Mouse (Mus musculus) stomach, embryonic 15.5 days (tissue): ENCODE measurements around the gene Wnt2b. TPM values are rescaled to one million over a fixed set of nuclear protein-coding genes. Genes with fewer than 3 reads are reported as not detected.

Source experiments
- ATAC-seq: fragments of 200-750 bp; cut with Nextera tagmentation; 2 replicates; pipeline ENCODE4 v1.8.0; 2017; ENCODE audit warnings: low read depth, moderate number of reproducible peaks, moderate TSS enrichment; ENCODE audit not compliant: insufficient read depth, low FRiP score
- H3K27ac ChIP-seq: fragments of 300-500 bp; sonication (generic); 2 replicates; pipeline ENCODE4 v1.5.1; 2015; ENCODE audit warnings: mild to moderate bottlenecking, inconsistent platforms
- H3K27me3 ChIP-seq: fragments of 300-500 bp; sonication (generic); replicated peaks from 2 replicates; pipeline ENCODE4 v1.6.1; 2015; ENCODE audit warnings: inconsistent platforms
- H3K36me3 ChIP-seq: fragments of 300-500 bp; sonication (generic); 2 replicates; pipeline ENCODE4 v1.6.1; 2015; ENCODE audit warnings: inconsistent platforms
- H3K4me1 ChIP-seq: fragments of 300-500 bp; sonication (generic); 2 replicates; pipeline ENCODE4 v1.6.1; 2015; ENCODE audit warnings: inconsistent platforms
- H3K4me2 ChIP-seq: fragments of 300-500 bp; sonication (generic); 2 replicates; pipeline ENCODE4 v1.6.1; 2015; ENCODE audit warnings: mild to moderate bottlenecking, inconsistent platforms
- H3K4me3 ChIP-seq: fragments of 300-500 bp; sonication (generic); replicated peaks from 2 replicates; pipeline ENCODE4 v1.5.1; 2015; ENCODE audit warnings: inconsistent platforms
- H3K9ac ChIP-seq: fragments of 300-500 bp; sonication (generic); 2 replicates; pipeline ENCODE4 v1.6.1; 2015; ENCODE audit warnings: inconsistent platforms
- H3K9me3 ChIP-seq: fragments of 300-500 bp; sonication (generic); 2 replicates; pipeline ENCODE4 v1.6.1; 2016; ENCODE audit warnings: inconsistent platforms
- WGBS: fragments of 180-500 bp; shearing (Covaris S2); methylation state at CpG from one replicate; pipeline ENCODE4 v1.1.7; 2015; 5-methylcytosine and 5-hydroxymethylcytosine counted together
- polyA plus RNA-seq: library from polyadenylated mRNA; unstranded; fragments of >200 nt; fragmentation: Nextera tagmentation; extraction: Ambion mirVana; gene quantifications from 2 replicates; pipeline ENCODE4 v1.2.1, GENCODE M21; 2015

Gene Wnt2b
- polyA plus RNA-seq, 1 experiment from 2014 or later: 3.6 TPM

- Histone ChIP-seq H3K36me3 (no peaks in the 10 kb centered on the region), H3K4me3 (no peak overlapping the region), H3K27ac (peak overlapping the region; percentile 70), H3K9me3 (no peaks in the 10 kb centered on the region), H3K9ac (no peak overlapping the region), H3K27me3 (no peaks in the 10 kb centered on the region), H3K4me1 (peaks cover 20% of the 10 kb centered on the region), H3K4me2 (no peak overlapping the region)
- 47% methylated on average over 3 of the region's 3 CpGs for WGBS
- ATAC-seq: 0 out of 2 replicates have a peak, but pooled peaks have one; percentile 16
Measured at GRCm38 (mm10) chr3:104994415-104994841, 32.7 kb upstream of the Wnt2b start.

GRCm38 (mm10) chr3:104993800-104994199, 32.1 kb upstream of the Wnt2b start:
- WGBS: 23% methylated on average over 4 of the region's 4 CpGs
- no peaks in the 10 kb centered on the region for H3K27me3 ChIP-seq
- no peak overlapping the region for H3K9ac ChIP-seq
- no peaks in the 10 kb centered on the region for H3K9me3 ChIP-seq
- peak; percentile 76; the same call in 1 of the 2 replicates for ATAC-seq
- H3K27ac ChIP-seq: peak overlapping the region; percentile 70
- H3K36me3 ChIP-seq: no peaks in the 10 kb centered on the region
- peaks cover 20% of the 10 kb centered on the region for H3K4me1 ChIP-seq
- no peak overlapping the region for H3K4me2 ChIP-seq
- H3K4me3 ChIP-seq: no peak overlapping the region

GRCm38 (mm10) chr3:104992709-104993388, 31.1 kb upstream of the Wnt2b start:
- no peak overlapping the region for H3K4me3 ChIP-seq
- H3K9me3 ChIP-seq: no peaks in the 10 kb centered on the region
- no peaks in the 10 kb centered on the region for H3K36me3 ChIP-seq
- H3K4me1 ChIP-seq: peaks cover 20% of the 10 kb centered on the region
- H3K27me3 ChIP-seq: no peaks in the 10 kb centered on the region
- no peak overlapping the region for H3K9ac ChIP-seq
- no peak overlapping the region for H3K27ac ChIP-seq
- peak; percentile 63 for ATAC-seq
- 12% methylated on average over 23 of the region's 23 CpGs for WGBS
- H3K4me2 ChIP-seq: peak overlapping the region; percentile 38

- ATAC-seq: no peak
- H3K9me3 ChIP-seq: no peaks in the 10 kb centered on the region
- H3K4me3 ChIP-seq: no peak overlapping the region
- peaks cover 20% of the 10 kb centered on the region for H3K4me1 ChIP-seq
- H3K36me3 ChIP-seq: no peaks in the 10 kb centered on the region
- 68% methylated on average over 5 of the region's 5 CpGs for WGBS
- no peaks in the 10 kb centered on the region for H3K27me3 ChIP-seq
- no peak overlapping the region for H3K4me2 ChIP-seq
- no peak overlapping the region for H3K27ac ChIP-seq
- H3K9ac ChIP-seq: no peak overlapping the region
Measured at GRCm38 (mm10) chr3:104991703-104992102, 30.0 kb upstream of the Wnt2b start.

GRCm38 (mm10) chr3:104987884-104988283, 26.2 kb upstream of the Wnt2b start:
- H3K4me3 ChIP-seq: no peak overlapping the region
- no peak for ATAC-seq
- no peak overlapping the region for H3K4me2 ChIP-seq
- no peaks in the 10 kb centered on the region for H3K27me3 ChIP-seq
- H3K36me3 ChIP-seq: no peaks in the 10 kb centered on the region
- H3K9me3 ChIP-seq: no peaks in the 10 kb centered on the region
- no peak overlapping the region for H3K27ac ChIP-seq
- no peak overlapping the region for H3K9ac ChIP-seq
- WGBS: 71% methylated on average over 5 of the region's 5 CpGs
- H3K4me1 ChIP-seq: peaks cover 3% of the 10 kb centered on the region

- 55% methylated on average over 5 of the region's 5 CpGs for WGBS
- Histone ChIP-seq H3K27me3 (no peaks in the 10 kb centered on the region), H3K27ac (no peak overlapping the region), H3K9me3 (no peaks in the 10 kb centered on the region), H3K4me3 (no peak overlapping the region), H3K36me3 (no peaks in the 10 kb centered on the region), H3K4me2 (no peak overlapping the region), H3K9ac (no peak overlapping the region), H3K4me1 (no peaks in the 10 kb centered on the region)
- no peak for ATAC-seq
Measured at GRCm38 (mm10) chr3:104979735-104980134, 18.0 kb upstream of the Wnt2b start.

GRCm38 (mm10) chr3:104967548-104968300, 6.0 kb upstream of the Wnt2b start:
- peaks cover 14% of the 10 kb centered on the region; the same call in 1 of the 2 replicates for H3K27me3 ChIP-seq
- peak overlapping the region; percentile 92 for H3K4me2 ChIP-seq
- ATAC-seq: peak; percentile 54; the same call in 1 of the 2 replicates
- H3K4me1 ChIP-seq: peaks cover 19% of the 10 kb centered on the region
- 1% methylated on average over 49 of the region's 49 CpGs for WGBS
- H3K9me3 ChIP-seq: no peaks in the 10 kb centered on the region
- H3K4me3 ChIP-seq: peak overlapping the region; percentile 56
- peak overlapping the region; percentile 25 for H3K9ac ChIP-seq
- H3K27ac ChIP-seq: peak overlapping the region; percentile 86
- no peaks in the 10 kb centered on the region for H3K36me3 ChIP-seq

- Histone ChIP-seq H3K4me2 (no peak overlapping the region), H3K36me3 (no peaks in the 10 kb centered on the region), H3K27ac (no peak overlapping the region), H3K4me1 (peaks cover 33% of the 10 kb centered on the region), H3K9ac (no peak overlapping the region), H3K4me3 (no peak overlapping the region), H3K9me3 (no peaks in the 10 kb centered on the region), H3K27me3 (peaks cover 28% of the 10 kb centered on the region)
- 79% methylated on average over 7 of the region's 7 CpGs for WGBS
- no peak for ATAC-seq
Measured at GRCm38 (mm10) chr3:104965991-104966554, 4.4 kb upstream of the Wnt2b start.

- Histone ChIP-seq H3K4me3 (no peak overlapping the region), H3K4me2 (no peak overlapping the region), H3K27ac (no peak overlapping the region), H3K9ac (no peak overlapping the region), H3K4me1 (peaks cover 38% of the 10 kb centered on the region), H3K9me3 (no peaks in the 10 kb centered on the region), H3K36me3 (no peaks in the 10 kb centered on the region), H3K27me3 (peaks cover 36% of the 10 kb centered on the region)
- 70% methylated on average over 8 of the region's 8 CpGs for WGBS
- no peak for ATAC-seq
Measured at GRCm38 (mm10) chr3:104965070-104965855, 3.5 kb upstream of the Wnt2b start.

- no peaks in the 10 kb centered on the region for H3K36me3 ChIP-seq
- ATAC-seq: no peak
- H3K9me3 ChIP-seq: no peaks in the 10 kb centered on the region
- H3K4me3 ChIP-seq: no peak overlapping the region
- H3K9ac ChIP-seq: no peak overlapping the region
- H3K27me3 ChIP-seq: peaks cover 49% of the 10 kb centered on the region
- H3K27ac ChIP-seq: no peak overlapping the region
- WGBS: 28% methylated on average over 12 of the region's 13 CpGs
- no peak overlapping the region for H3K4me2 ChIP-seq
- peaks cover 33% of the 10 kb centered on the region for H3K4me1 ChIP-seq
Measured at GRCm38 (mm10) chr3:104963331-104964276, 1.9 kb upstream of the Wnt2b start.

- no peak for ATAC-seq
- H3K4me1 ChIP-seq: peaks cover 29% of the 10 kb centered on the region
- H3K9ac ChIP-seq: no peak overlapping the region
- H3K9me3 ChIP-seq: no peaks in the 10 kb centered on the region
- no peak overlapping the region for H3K27ac ChIP-seq
- WGBS: 10% methylated on average over 5 of the region's 5 CpGs
- peaks cover 50% of the 10 kb centered on the region for H3K27me3 ChIP-seq
- H3K36me3 ChIP-seq: no peaks in the 10 kb centered on the region
- 0 out of 2 replicates have a peak overlapping the region, but pooled peaks have one; percentile 54 for H3K4me3 ChIP-seq
- H3K4me2 ChIP-seq: peak overlapping the region; percentile 90; the same call in 1 of the 2 replicates
Measured at GRCm38 (mm10) chr3:104962866-104963265, 1.1 kb upstream of the Wnt2b start.
